Mouse (Mus musculus) midbrain, embryonic 15.5 days (tissue): ENCODE data around the gene Nipal4. TPM values are rescaled to one million over a fixed set of nuclear protein-coding genes. Genes with fewer than 3 reads are reported as not detected.

Experiments used
- ATAC-seq: fragments of 200-750 bp; cut with Nextera tagmentation; replicated peaks from 2 replicates; pipeline ENCODE4 v1.8.0; 2017; ENCODE audit warnings: moderate TSS enrichment
- H3K27ac ChIP-seq: fragments of 300-500 bp; sonication (generic); 2 replicates; pipeline ENCODE4 v1.5.1; 2015; ENCODE audit warnings: mild to moderate bottlenecking, inconsistent platforms
- H3K27me3 ChIP-seq: fragments of 300-500 bp; sonication (generic); replicated peaks from 2 replicates; pipeline ENCODE4 v1.6.1; 2015; ENCODE audit warnings: inconsistent platforms
- H3K36me3 ChIP-seq: fragments of 300-500 bp; sonication (generic); replicated peaks from 2 replicates; pipeline ENCODE4 v1.6.1; 2015; ENCODE audit warnings: inconsistent platforms
- H3K4me1 ChIP-seq: fragments of 300-500 bp; sonication (generic); 2 replicates; pipeline ENCODE4 v1.6.1; 2015; ENCODE audit warnings: inconsistent platforms
- H3K4me2 ChIP-seq: fragments of 300-500 bp; sonication (generic); 2 replicates; pipeline ENCODE4 v1.6.1; 2015; ENCODE audit warnings: inconsistent platforms, mild to moderate bottlenecking, moderate library complexity
- H3K4me3 ChIP-seq: fragments of 300-500 bp; sonication (generic); 2 replicates; pipeline ENCODE4 v1.5.1; 2015; ENCODE audit warnings: mild to moderate bottlenecking, inconsistent platforms
- H3K9ac ChIP-seq: fragments of 300-500 bp; sonication (generic); 2 replicates; pipeline ENCODE4 v1.6.1; 2015; ENCODE audit warnings: mild to moderate bottlenecking, inconsistent platforms
- H3K9me3 ChIP-seq: fragments of 300-500 bp; sonication (generic); 2 replicates; pipeline ENCODE4 v1.6.1; 2016; ENCODE audit warnings: inconsistent platforms
- WGBS: fragments of 180-500 bp; shearing (Covaris S2); methylation state at CpG from one replicate; pipeline ENCODE4 v1.1.7; 2015; ENCODE audit warnings: mixed read lengths; 5-methylcytosine and 5-hydroxymethylcytosine counted together
- polyA plus RNA-seq: library from polyadenylated mRNA; unstranded; fragments of >200 nt; fragmentation: Nextera tagmentation; extraction: Ambion mirVana; gene quantifications from 2 replicates; pipeline ENCODE4 v1.2.1, GENCODE M21; 2015

Gene Nipal4
- polyA plus RNA-seq, 1 experiment from 2014 or later, result 0.43 TPM

DNA sequence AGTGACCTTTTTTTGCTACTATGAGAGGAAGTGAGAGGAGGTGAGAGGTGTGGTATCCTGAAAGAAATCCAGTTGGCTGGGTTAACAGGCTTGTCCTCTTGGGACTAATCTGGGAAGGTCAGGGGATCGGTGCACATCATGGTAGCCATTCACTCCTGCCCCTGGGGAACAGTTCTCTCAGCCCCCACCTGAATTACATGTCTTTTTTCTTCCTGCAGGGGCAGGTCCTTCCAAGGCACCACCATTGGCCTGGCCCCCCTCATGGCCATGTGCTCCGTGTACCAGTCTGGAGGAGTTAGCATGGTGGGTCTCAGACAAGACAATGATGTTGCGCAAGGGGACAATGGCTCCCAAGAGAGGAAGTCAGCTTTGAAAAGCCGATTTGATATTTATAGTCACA, 43.4 kb downstream of the Nipal4 start:
- Histone ChIP-seq H3K36me3 (no peaks in the 10 kb centered on the region; the same call in 1 of the 2 replicates), H3K27ac (no peak overlapping the region), H3K4me3 (no peak overlapping the region), H3K9me3 (no peaks in the 10 kb centered on the region), H3K4me1 (no peaks in the 10 kb centered on the region), H3K4me2 (no peak overlapping the region), H3K27me3 (no peaks in the 10 kb centered on the region), H3K9ac (no peak overlapping the region)
- no peak for ATAC-seq
- 85% methylated on average over 4 of the region's 4 CpGs for WGBS

DNA sequence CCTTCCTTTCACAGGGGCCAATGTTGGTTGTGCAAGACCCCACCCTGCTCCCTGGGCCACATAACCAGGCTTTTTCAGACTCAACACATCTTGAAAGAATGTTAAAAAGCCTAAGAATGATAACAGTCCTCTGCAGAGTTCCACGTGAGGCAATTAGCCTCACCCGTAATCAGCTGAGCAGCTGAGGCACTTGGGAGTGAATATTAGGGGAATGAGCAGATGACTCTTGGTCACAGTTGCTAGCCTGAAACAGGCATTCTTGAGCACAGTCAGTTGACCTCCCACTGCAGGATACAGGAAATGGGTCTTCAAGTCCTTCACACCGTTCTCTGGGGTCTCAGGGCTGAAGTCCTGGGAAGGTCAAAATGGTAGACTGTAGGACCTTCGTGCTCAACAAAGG, 44.6 kb downstream of the Nipal4 start:
- Histone ChIP-seq H3K4me1 (no peaks in the 10 kb centered on the region), H3K36me3 (no peaks in the 10 kb centered on the region; the same call in 1 of the 2 replicates), H3K9ac (no peak overlapping the region), H3K27ac (no peak overlapping the region), H3K9me3 (no peaks in the 10 kb centered on the region), H3K4me2 (no peak overlapping the region), H3K4me3 (no peak overlapping the region), H3K27me3 (no peaks in the 10 kb centered on the region)
- WGBS, result 90% methylated on average over 4 of the region's 4 CpGs
- ATAC-seq, result no peak

- no peak overlapping the region for H3K4me3 ChIP-seq
- H3K27ac ChIP-seq, result no peak overlapping the region
- H3K9ac ChIP-seq, result no peak overlapping the region
- 88% methylated on average over 10 of the region's 10 CpGs for WGBS
- no peak overlapping the region for H3K4me2 ChIP-seq
- H3K9me3 ChIP-seq, result no peaks in the 10 kb centered on the region
- no peaks in the 10 kb centered on the region for H3K4me1 ChIP-seq
- H3K27me3 ChIP-seq, result no peaks in the 10 kb centered on the region
- H3K36me3 ChIP-seq, result no peaks in the 10 kb centered on the region; the same call in 1 of the 2 replicates
- ATAC-seq, result no peak
Measured at GRCm38 (mm10) chr11:46120084-46120483, 46.2 kb downstream of the Nipal4 start.

DNA sequence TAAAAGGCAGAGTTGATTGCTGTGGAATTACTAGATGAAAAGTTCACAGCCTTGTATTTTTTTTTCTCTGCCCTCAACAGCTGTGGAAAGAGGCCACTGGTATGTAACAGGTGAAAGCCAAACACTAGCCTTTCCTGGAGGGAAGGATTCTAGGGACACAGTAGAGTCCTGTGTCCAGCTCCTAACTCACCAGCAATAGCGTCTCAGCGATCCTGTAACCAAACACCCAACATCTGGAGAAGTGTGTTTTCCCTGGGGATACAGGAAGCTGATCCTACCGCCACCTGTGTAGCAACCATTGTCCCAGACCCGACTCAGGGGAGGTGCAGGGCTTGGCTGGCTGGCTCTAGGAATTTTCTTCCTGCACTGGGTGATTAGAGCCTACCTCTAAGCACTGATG, 46.7 kb downstream of the Nipal4 start:
- WGBS, result 31% methylated on average over 4 of the region's 4 CpGs
- H3K9me3 ChIP-seq, result no peaks in the 10 kb centered on the region
- no peak overlapping the region for H3K9ac ChIP-seq
- no peak for ATAC-seq
- H3K27ac ChIP-seq, result no peak overlapping the region
- no peaks in the 10 kb centered on the region for H3K27me3 ChIP-seq
- H3K4me1 ChIP-seq, result no peaks in the 10 kb centered on the region
- no peaks in the 10 kb centered on the region; the same call in 1 of the 2 replicates for H3K36me3 ChIP-seq
- no peak overlapping the region for H3K4me2 ChIP-seq
- H3K4me3 ChIP-seq, result no peak overlapping the region

GRCm38 (mm10) chr11:46116510-46116909, 49.8 kb downstream of the Nipal4 start:
- Histone ChIP-seq H3K9ac (no peak overlapping the region), H3K27ac (no peak overlapping the region), H3K4me1 (no peaks in the 10 kb centered on the region), H3K27me3 (no peaks in the 10 kb centered on the region), H3K4me3 (no peak overlapping the region), H3K4me2 (no peak overlapping the region), H3K9me3 (no peaks in the 10 kb centered on the region), H3K36me3 (peaks cover 2% of the 10 kb centered on the region; the same call in 1 of the 2 replicates)
- no peak for ATAC-seq
- WGBS, result 94% methylated on average over 2 of the region's 2 CpGs

DNA sequence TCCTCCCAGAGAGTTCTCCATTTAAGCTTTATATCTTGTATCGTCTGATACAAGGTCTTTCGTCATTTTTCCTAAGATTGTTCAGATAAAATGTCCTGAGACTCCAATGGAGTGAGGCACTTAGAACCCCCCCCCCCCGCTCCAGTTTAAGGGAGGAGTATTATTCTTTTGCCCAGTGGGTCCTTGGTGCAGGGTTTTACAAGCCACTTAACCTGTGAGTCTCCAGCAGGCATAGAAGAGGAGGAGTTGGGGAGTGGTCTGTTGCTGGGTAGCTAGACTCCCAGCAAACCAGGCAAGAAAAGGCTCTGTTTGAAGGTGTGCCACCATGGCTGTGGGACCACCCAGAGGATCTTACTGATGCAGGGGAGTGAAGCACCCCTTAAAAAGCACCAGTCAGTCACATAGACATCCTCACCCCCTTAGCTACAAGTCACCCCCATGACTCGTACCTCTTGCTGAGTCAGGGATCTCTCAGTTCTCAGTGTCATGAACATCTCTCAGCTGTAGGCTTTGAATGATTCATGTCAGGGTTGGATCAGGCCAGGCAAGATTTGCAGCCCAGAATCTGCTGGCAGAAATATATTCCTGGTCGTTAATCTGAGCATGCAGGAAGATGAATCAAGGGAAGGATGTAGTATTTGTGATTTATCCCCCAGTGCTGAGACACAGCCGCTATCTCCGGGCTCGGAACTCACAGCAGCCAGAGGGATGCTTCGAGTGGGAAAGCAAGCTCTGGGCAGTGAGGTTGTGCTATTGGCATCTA, 50.7 kb downstream of the Nipal4 start:
- H3K36me3 ChIP-seq, result 0 out of 2 replicates have a peak, but pooled peaks cover 2% of the 10 kb centered on the region
- no peak overlapping the region for H3K4me3 ChIP-seq
- H3K9me3 ChIP-seq, result no peaks in the 10 kb centered on the region
- 83% methylated on average over 9 of the region's 9 CpGs for WGBS
- no peak overlapping the region for H3K27ac ChIP-seq
- no peak for ATAC-seq
- H3K27me3 ChIP-seq, result no peaks in the 10 kb centered on the region
- no peak overlapping the region for H3K9ac ChIP-seq
- no peak overlapping the region for H3K4me2 ChIP-seq
- H3K4me1 ChIP-seq, result no peaks in the 10 kb centered on the region

GRCm38 (mm10) chr11:46115011-46115410, 51.3 kb downstream of the Nipal4 start:
- H3K4me3 ChIP-seq, result no peak overlapping the region
- H3K36me3 ChIP-seq, result 0 out of 2 replicates have a peak, but pooled peaks cover 2% of the 10 kb centered on the region
- ATAC-seq, result no peak
- H3K4me1 ChIP-seq, result no peaks in the 10 kb centered on the region
- H3K9me3 ChIP-seq, result no peaks in the 10 kb centered on the region
- no peak overlapping the region for H3K27ac ChIP-seq
- 58% methylated on average over 4 of the region's 4 CpGs for WGBS
- no peak overlapping the region for H3K4me2 ChIP-seq
- no peak overlapping the region for H3K9ac ChIP-seq
- no peaks in the 10 kb centered on the region for H3K27me3 ChIP-seq

GRCm38 (mm10) chr11:46114221-46114620, 52.1 kb downstream of the Nipal4 start:
- Histone ChIP-seq H3K4me3 (no peak overlapping the region), H3K36me3 (0 out of 2 replicates have a peak, but pooled peaks cover 2% of the 10 kb centered on the region), H3K4me1 (no peaks in the 10 kb centered on the region), H3K9ac (no peak overlapping the region), H3K9me3 (no peaks in the 10 kb centered on the region), H3K27ac (no peak overlapping the region), H3K27me3 (no peaks in the 10 kb centered on the region), H3K4me2 (no peak overlapping the region)
- no peak for ATAC-seq
- 89% methylated on average over 7 of the region's 7 CpGs for WGBS

DNA sequence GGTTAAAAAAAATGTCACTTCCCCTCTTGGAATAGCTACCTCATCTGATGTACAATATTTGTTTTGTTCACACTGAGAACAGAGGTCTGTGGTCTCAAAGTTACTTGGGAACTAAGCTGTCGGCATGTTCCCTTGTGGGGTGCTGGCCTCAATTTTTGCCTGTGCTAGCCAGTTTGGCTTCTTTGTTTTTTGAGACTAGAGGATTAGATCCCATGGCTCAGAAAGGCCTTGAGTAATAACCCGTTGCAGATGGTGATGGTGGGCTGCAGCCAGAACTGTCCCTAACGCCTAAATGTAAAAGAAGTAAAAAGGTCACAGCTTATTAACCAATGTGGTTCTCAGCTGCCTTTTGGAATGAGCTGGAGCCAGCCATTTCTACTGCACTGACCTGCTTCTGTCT, 53.1 kb downstream of the Nipal4 start:
- H3K9ac ChIP-seq, result no peak overlapping the region
- H3K4me3 ChIP-seq, result no peak overlapping the region
- WGBS, result 75% methylated on average over 3 of the region's 3 CpGs
- H3K9me3 ChIP-seq, result no peaks in the 10 kb centered on the region
- no peaks in the 10 kb centered on the region for H3K4me1 ChIP-seq
- H3K27ac ChIP-seq, result no peak overlapping the region
- H3K27me3 ChIP-seq, result no peaks in the 10 kb centered on the region
- 0 out of 2 replicates have a peak, but pooled peaks cover 2% of the 10 kb centered on the region for H3K36me3 ChIP-seq
- no peak overlapping the region for H3K4me2 ChIP-seq
- no peak for ATAC-seq

GRCm38 (mm10) chr11:46110945-46111287, 55.4 kb downstream of the Nipal4 start:
- no peak overlapping the region for H3K9ac ChIP-seq
- no peak overlapping the region for H3K4me3 ChIP-seq
- H3K4me1 ChIP-seq, result no peaks in the 10 kb centered on the region
- H3K4me2 ChIP-seq, result no peak overlapping the region
- no peaks in the 10 kb centered on the region for H3K27me3 ChIP-seq
- no peak overlapping the region for H3K27ac ChIP-seq
- ATAC-seq, result no peak
- 69% methylated on average over 1 of the region's 1 CpGs for WGBS
- H3K9me3 ChIP-seq, result no peaks in the 10 kb centered on the region
- 0 out of 2 replicates have a peak, but pooled peaks cover 2% of the 10 kb centered on the region for H3K36me3 ChIP-seq

- H3K9ac ChIP-seq, result no peak overlapping the region
- 0 out of 2 replicates have a peak, but pooled peaks cover 2% of the 10 kb centered on the region for H3K36me3 ChIP-seq
- no peaks in the 10 kb centered on the region for H3K9me3 ChIP-seq
- no peaks in the 10 kb centered on the region for H3K27me3 ChIP-seq
- no peaks in the 10 kb centered on the region for H3K4me1 ChIP-seq
- WGBS, result 86% methylated on average over 8 of the region's 8 CpGs
- no peak overlapping the region for H3K4me2 ChIP-seq
- H3K4me3 ChIP-seq, result no peak overlapping the region
- no peak for ATAC-seq
- H3K27ac ChIP-seq, result no peak overlapping the region
Measured at GRCm38 (mm10) chr11:46110156-46110944, 56.0 kb downstream of the Nipal4 start.

- Histone ChIP-seq H3K36me3 (no peaks in the 10 kb centered on the region), H3K4me3 (no peak overlapping the region), H3K27ac (no peak overlapping the region), H3K9me3 (no peaks in the 10 kb centered on the region), H3K9ac (no peak overlapping the region), H3K4me2 (no peak overlapping the region), H3K27me3 (no peaks in the 10 kb centered on the region), H3K4me1 (no peaks in the 10 kb centered on the region)
- ATAC-seq, result 0 out of 2 replicates have a peak, but pooled peaks have one; percentile 37
- WGBS, result 53% methylated on average over 5 of the region's 5 CpGs
Measured at GRCm38 (mm10) chr11:46109206-46109605, 57.1 kb downstream of the Nipal4 start.
